Mouse (Mus musculus) midbrain, postnatal 0 days (tissue): Measurements from ENCODE around the gene Slc37a3. TPM values are rescaled to one million over a fixed set of nuclear protein-coding genes. Genes with fewer than 3 reads are reported as not detected.

Source experiments
- ATAC-seq: fragments of 200-750 bp; cut with Nextera tagmentation; 2 replicates; pipeline ENCODE4 v1.8.0; 2017; ENCODE audit warnings: moderate number of reproducible peaks, mild to moderate bottlenecking, moderate TSS enrichment, moderate library complexity; ENCODE audit not compliant: low FRiP score
- DNase-seq: peaks from one replicate; pipeline ENCODE4 v3.0.0-alpha.2; 2015; ENCODE audit warnings: low spot score
- H3K27ac ChIP-seq: fragments of 300-500 bp; sonication (generic); 2 replicates; pipeline ENCODE4 v1.5.1; 2014; ENCODE audit warnings: low read depth, mild to moderate bottlenecking, low read length, mixed read lengths
- H3K27me3 ChIP-seq: fragments of 300-500 bp; sonication (generic); 2 replicates; pipeline ENCODE4 v1.6.1; 2014; ENCODE audit warnings: low read length, control low read depth, mixed read lengths; ENCODE audit not compliant: insufficient read depth
- H3K36me3 ChIP-seq: fragments of 300-500 bp; sonication (generic); 2 replicates; pipeline ENCODE4 v1.6.1; 2014; ENCODE audit warnings: low read length, control low read depth, mixed read lengths; ENCODE audit not compliant: insufficient read depth
- H3K4me1 ChIP-seq: fragments of 300-500 bp; sonication (generic); 2 replicates; pipeline ENCODE4 v1.6.1; 2014; ENCODE audit warnings: mild to moderate bottlenecking, control low read depth, antibody characterized with exemption, low read length, mixed read lengths; ENCODE audit not compliant: insufficient read depth
- H3K4me2 ChIP-seq: fragments of 300-500 bp; sonication (generic); 2 replicates; pipeline ENCODE4 v1.6.1; 2014; ENCODE audit warnings: low read depth, mild to moderate bottlenecking, low read length, mixed read lengths; ENCODE audit not compliant: poor library complexity, severe bottlenecking
- H3K4me3 ChIP-seq: fragments of 300-500 bp; sonication (generic); 2 replicates; pipeline ENCODE4 v1.5.1; 2014; ENCODE audit warnings: low read depth, mild to moderate bottlenecking, low read length, moderate library complexity
- H3K9ac ChIP-seq: fragments of 300-500 bp; sonication (generic); replicated peaks from 2 replicates; pipeline ENCODE4 v1.6.1; 2014; ENCODE audit warnings: mild to moderate bottlenecking, low read length, moderate library complexity, mixed read lengths; ENCODE audit not compliant: poor library complexity, severe bottlenecking
- H3K9me3 ChIP-seq: fragments of 300-500 bp; sonication (generic); 2 replicates; pipeline ENCODE4 v1.6.1; 2016; ENCODE audit warnings: low read length, control low read depth
- CTCF ChIP-seq: IDR thresholded peaks from 2 replicates; pipeline ENCODE4 v1.5.1; 2016; ENCODE audit warnings: antibody characterized with exemption, mild to moderate bottlenecking
- WGBS: fragments of 180-500 bp; shearing (Covaris S2); extraction: QIAGEN DNeasy Blood & Tissue Kit; methylation state at CpG from one replicate; pipeline ENCODE4 v1.1.7; 2014; 5-methylcytosine and 5-hydroxymethylcytosine counted together
- polyA plus RNA-seq: library from polyadenylated mRNA; unstranded; fragments of >200 nt; fragmentation: Nextera tagmentation; extraction: Ambion mirVana; gene quantifications from 2 replicates; pipeline ENCODE4 v1.2.1, GENCODE M21; 2015
- total RNA-seq: library from RNA; depleted of rRNA; stranded (reverse); fragments of >200 nt; gene quantifications from 2 replicates; pipeline ENCODE4 v1.2.3, GENCODE M21; 2014

Slc37a3 gene
- total and polyA plus RNA-seq, 2 experiments from 2014 or later, result 38.1 to 54.6 TPM

DNA sequence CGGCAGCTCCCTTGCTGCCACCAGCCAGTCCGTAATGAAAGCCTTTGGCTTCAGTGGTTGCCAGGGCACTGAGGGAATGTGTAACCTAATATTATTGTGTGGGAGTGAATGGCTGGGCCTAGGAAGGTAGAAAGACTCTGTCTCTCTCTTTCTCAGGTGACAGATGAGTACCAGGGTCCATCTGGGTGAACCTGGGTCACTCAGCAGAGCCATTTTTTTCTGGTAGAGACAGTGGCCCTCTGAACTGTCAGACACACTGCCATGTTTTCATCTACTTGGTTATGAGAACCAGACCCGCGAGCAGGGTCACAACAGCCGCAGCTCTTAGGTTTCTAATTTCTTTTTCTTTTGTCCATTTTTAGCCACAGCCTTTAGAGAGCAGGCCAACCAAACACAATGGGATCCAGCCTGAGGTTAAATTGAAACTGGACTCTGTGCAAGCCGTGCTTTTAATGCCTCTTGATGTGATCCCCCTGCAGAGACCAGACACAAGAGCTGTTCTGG, 73.1 kb downstream of the Slc37a3 start:
- Histone ChIP-seq H3K9me3 (no peaks in the 10 kb centered on the region), H3K4me3 (no peak overlapping the region), H3K27ac (peak overlapping the region; percentile 47; the same call in 1 of the 2 replicates), H3K4me1 (no peaks in the 10 kb centered on the region), H3K27me3 (no peaks in the 10 kb centered on the region), H3K4me2 (no peak overlapping the region), H3K36me3 (no peaks in the 10 kb centered on the region), H3K9ac (no peak overlapping the region)
- no peak for TF ChIP-seq CTCF
- no peak for ATAC-seq
- WGBS, result 16% methylated on average over 6 of the region's 6 CpGs
- peak; percentile 21 for DNase-seq

DNA sequence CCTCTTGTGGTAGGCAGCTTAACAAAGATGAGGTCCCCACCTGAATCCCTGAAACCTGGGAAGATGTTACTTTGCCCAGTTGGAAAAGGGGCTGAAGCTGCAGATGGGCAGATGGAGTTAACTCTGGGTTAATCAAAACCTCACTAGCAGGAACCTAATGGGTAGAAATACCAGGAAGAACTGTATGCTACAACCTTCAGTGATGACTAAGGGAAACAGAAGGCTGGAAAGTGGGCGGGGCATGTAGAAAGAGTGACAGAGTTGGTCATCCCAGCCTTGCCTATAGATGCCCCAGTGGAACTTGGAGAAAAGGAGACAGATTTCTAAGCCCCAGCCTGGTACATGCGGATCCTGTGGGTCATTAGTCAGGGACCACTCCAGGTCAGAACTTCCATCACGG, 76.0 kb downstream of the Slc37a3 start:
- WGBS, result 83% methylated on average over 3 of the region's 3 CpGs
- Histone ChIP-seq H3K27me3 (no peaks in the 10 kb centered on the region), H3K4me3 (no peak overlapping the region), H3K4me2 (no peak overlapping the region), H3K9ac (no peak overlapping the region), H3K9me3 (no peaks in the 10 kb centered on the region), H3K36me3 (no peaks in the 10 kb centered on the region), H3K27ac (no peak overlapping the region), H3K4me1 (no peaks in the 10 kb centered on the region)
- no peak for TF ChIP-seq CTCF
- no peak for DNase-seq
- no peak for ATAC-seq

DNA sequence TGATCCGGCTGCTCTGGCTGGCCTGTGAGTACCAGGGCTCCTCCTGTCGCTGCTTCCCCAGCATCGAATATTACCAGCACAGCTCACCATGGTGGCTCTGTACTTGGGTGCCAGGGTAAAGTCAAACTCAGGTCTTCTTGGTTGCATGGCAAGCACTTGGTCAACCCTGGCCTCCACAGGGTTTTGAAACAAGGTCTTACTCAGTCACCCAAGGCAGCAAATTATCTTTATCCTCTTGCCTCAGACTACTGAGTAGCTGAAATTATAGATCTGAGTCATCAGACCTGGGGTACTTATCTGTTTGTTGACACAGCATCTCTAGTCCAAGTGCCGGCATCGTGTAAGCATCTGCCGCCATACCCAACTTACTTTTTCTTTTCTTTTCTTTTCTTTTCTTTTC, 80.4 kb downstream of the Slc37a3 start:
- Histone ChIP-seq H3K27ac (no peak overlapping the region), H3K27me3 (no peaks in the 10 kb centered on the region), H3K4me3 (no peak overlapping the region), H3K9me3 (no peaks in the 10 kb centered on the region), H3K4me2 (no peak overlapping the region), H3K9ac (no peak overlapping the region), H3K36me3 (no peaks in the 10 kb centered on the region), H3K4me1 (no peaks in the 10 kb centered on the region)
- ATAC-seq (no peak), DNase-seq (no peak)
- 96% methylated on average over 6 of the region's 6 CpGs for WGBS
- TF ChIP-seq CTCF, result no peak

DNA sequence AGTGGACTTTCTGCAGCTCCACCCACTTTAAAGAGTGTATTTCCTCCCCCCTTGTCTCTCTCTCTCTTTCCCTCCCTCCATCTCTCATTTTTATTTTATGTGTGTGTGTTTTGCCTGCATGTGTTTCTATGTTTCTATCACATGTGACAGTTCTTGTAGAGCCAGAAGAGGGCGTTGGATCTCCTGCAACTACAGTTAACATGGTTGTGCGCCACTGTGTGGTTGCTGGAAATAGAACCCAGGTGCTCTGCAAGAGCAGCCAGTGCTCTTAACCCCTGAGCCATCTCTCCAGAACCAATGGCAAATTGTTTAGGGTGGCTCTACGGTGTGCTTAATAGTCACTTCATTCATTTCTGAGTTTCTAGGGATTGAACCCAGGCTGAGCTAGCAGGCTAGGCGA, 81.0 kb downstream of the Slc37a3 start:
- WGBS, result 82% methylated on average over 4 of the region's 4 CpGs
- H3K9me3 ChIP-seq, result no peaks in the 10 kb centered on the region
- peak; percentile 29; the same call in 1 of the 2 replicates for TF ChIP-seq CTCF
- no peak overlapping the region for H3K4me3 ChIP-seq
- H3K4me2 ChIP-seq, result no peak overlapping the region
- DNase-seq, result no peak
- H3K27me3 ChIP-seq, result no peaks in the 10 kb centered on the region
- H3K27ac ChIP-seq, result no peak overlapping the region
- H3K9ac ChIP-seq, result no peak overlapping the region
- H3K36me3 ChIP-seq, result no peaks in the 10 kb centered on the region
- no peak for ATAC-seq
- H3K4me1 ChIP-seq, result no peaks in the 10 kb centered on the region

DNA sequence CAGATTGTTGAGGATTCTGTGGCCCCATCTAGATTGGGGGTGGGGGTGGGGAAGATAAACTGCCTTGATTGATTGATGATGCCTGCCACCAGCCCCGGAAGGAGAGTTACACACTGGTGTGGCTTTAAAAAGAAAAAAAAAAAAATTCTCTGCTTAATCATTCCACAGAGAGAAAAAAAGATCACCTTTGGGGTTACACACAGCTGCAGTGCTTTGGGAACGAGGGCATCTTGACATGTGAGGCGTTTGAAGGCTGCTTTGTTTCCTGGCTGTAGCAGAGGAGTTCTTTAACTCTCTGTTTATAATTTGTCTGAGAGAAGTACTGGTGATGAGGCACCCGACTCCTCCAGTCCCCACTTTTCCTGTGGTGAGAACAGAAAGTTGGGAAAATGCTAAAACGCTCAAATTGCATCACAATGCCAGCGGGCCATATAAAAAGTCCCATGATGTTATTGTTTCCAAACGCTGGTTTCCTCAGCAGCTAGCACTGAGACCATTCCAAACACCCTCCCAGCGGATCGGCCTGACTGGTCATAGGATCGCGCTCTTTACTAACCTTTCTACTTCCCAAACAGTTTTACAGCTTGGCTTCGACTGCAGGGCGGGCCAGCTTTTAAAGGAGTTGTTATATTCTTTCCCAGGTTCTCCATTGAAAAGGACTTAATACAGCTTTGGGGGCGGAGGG, 81.6 kb downstream of the Slc37a3 start:
- no peak for TF ChIP-seq CTCF
- ATAC-seq, result no peak
- 46% methylated on average over 14 of the region's 14 CpGs for whole genome bisulfite sequencing

DNA sequence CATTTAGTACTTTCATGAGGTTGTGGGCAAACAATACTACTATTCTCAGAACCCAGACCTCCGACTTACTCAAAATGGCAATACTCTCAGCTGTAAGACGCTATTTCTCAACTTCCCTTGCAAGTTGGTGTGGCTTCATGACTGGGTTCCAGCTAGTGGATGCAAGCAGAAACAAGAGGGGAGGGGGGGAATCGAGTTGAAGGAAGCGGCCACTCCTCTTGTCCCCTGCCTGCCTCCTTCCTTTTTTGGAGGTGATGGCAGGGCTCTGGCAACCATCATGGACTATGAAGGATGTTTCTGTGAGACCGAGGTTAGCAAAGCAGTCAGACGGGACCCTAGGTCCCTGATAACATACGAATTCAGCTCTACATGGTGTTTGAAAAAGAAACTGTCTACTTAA, 87.8 kb downstream of the Slc37a3 start:
- 84% methylated on average over 7 of the region's 7 CpGs for WGBS
- no peaks in the 10 kb centered on the region for H3K9me3 ChIP-seq
- TF ChIP-seq CTCF, result no peak
- no peaks in the 10 kb centered on the region for H3K4me1 ChIP-seq
- H3K27me3 ChIP-seq, result no peaks in the 10 kb centered on the region
- no peaks in the 10 kb centered on the region for H3K36me3 ChIP-seq
- ATAC-seq (no peak), DNase-seq (no peak)
- no peak overlapping the region for H3K9ac ChIP-seq
- H3K4me2 ChIP-seq, result no peak overlapping the region
- H3K27ac ChIP-seq, result no peak overlapping the region
- no peak overlapping the region for H3K4me3 ChIP-seq

More for the DNA sequence above, 81.6 kb downstream of the Slc37a3 start:
- no peak overlapping the region for H3K4me3 ChIP-seq
- no peaks in the 10 kb centered on the region for H3K27me3 ChIP-seq
- H3K27ac ChIP-seq, result no peak overlapping the region
- H3K4me2 ChIP-seq, result no peak overlapping the region
- H3K9me3 ChIP-seq, result no peaks in the 10 kb centered on the region
- no peak for DNase-seq
- H3K36me3 ChIP-seq, result no peaks in the 10 kb centered on the region
- H3K9ac ChIP-seq, result no peak overlapping the region
- no peaks in the 10 kb centered on the region for H3K4me1 ChIP-seq
